Mouse (Mus musculus) spleen, adult 2 months (tissue): Measurements from ENCODE around the gene Adgrb2.

Experiments
- CTCF ChIP-seq: fragments of 200-500 bp; IDR thresholded peaks from 2 replicates; pipeline ENCODE4 v1.5.1; 2011; ENCODE audit warnings: mild to moderate bottlenecking, inconsistent platforms; ENCODE audit not compliant: insufficient read depth, insufficient read length, insufficient replicate concordance; ENCODE audit errors: extremely low read depth
- POLR2A ChIP-seq: fragments of 200-500 bp; IDR thresholded peaks from 2 replicates; pipeline ENCODE4 v1.6.1; 2011; ENCODE audit warnings: low read depth, low read length, inconsistent platforms

DNA sequence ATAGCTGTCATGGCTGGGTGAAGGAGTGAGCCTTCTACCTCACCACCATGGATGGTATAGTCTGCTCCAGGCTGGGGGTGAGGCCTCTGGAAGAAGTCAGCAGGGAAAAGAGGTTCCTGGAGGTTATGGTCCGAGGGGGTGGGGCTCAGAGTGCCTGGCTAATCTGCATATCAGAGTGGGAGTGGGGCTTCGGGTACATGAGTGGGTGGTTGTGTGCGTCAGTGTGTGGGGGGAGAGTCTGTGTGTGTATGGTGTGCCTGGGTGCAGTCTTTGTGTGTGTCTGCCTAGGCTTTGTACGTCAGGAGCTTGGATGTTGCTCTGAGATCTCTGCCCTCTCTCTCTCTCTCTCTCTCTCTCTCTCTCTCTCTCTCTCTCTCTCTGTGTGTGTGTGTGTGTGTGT, 5.7 kb upstream of the Adgrb2 start:
- TF ChIP-seq CTCF (no peak), POLR2A (no peak)
